Mouse (Mus musculus) testis, adult 2 months (tissue): ENCODE measurements around the gene 1700017B05Rik.
"Not testable (repeated sequence)": the region's sequence is repeated elsewhere in the genome, so short reads cannot be mapped to it uniquely, and the experiment has no call there.

Experiments used
- CTCF ChIP-seq: fragments of 200-500 bp; IDR thresholded peaks from 2 replicates; pipeline ENCODE4 v1.5.1; 2012; ENCODE audit warnings: low read depth, mild to moderate bottlenecking, inconsistent platforms, low read length, moderate library complexity; ENCODE audit not compliant: control insufficient read depth, insufficient read depth, insufficient replicate concordance
- POLR2A ChIP-seq: fragments of 200-500 bp; IDR thresholded peaks from 2 replicates; pipeline ENCODE4 v1.6.1; 2012; ENCODE audit warnings: low read depth, mild to moderate bottlenecking, inconsistent platforms, low read length, moderate library complexity; ENCODE audit not compliant: control insufficient read depth

- not testable (repeated sequence) for TF ChIP-seq CTCF, POLR2A
These were observed 42.3 kb upstream of the 1700017B05Rik start for GRCm38 (mm10) chr9:57304716-57305115.
